Mouse (Mus musculus): ENCODE measurements around the gene Ormdl3.

The Ormdl3 gene

GRCm38 (mm10) chr11:98550975-98551828 is 36.0 kb downstream of the Ormdl3 start, which contains the start of gene Zpbp2:
Gene Zpbp2, plus strand, starts transcription at chr11:98551097.
- DNase-seq (ENCODE audit: low spot score), result peak; percentile 96

- peak; percentile 76 for DNase-seq (ENCODE audit: low spot score)
These were observed 36.7 kb downstream of the Ormdl3 start for GRCm38 (mm10) chr11:98550311-98550974.

GRCm38 (mm10) chr11:98549363-98549762 is 37.8 kb downstream of the Ormdl3 start:
- no peak for DNase-seq (ENCODE audit: low spot score)

- no peak for DNase-seq (ENCODE audit: low spot score)
These were observed 39.9 kb downstream of the Ormdl3 start for GRCm38 (mm10) chr11:98547308-98547693.

GRCm38 (mm10) chr11:98546529-98547307 is 40.5 kb downstream of the Ormdl3 start:
- peak; percentile 42 for DNase-seq (ENCODE audit: low spot score)

GRCm38 (mm10) chr11:98545711-98546231 is 41.4 kb downstream of the Ormdl3 start, which contains the start of gene Ikzf3:
Gene Ikzf3, minus strand, starts transcription at chr11:98546031.
- DNase-seq (ENCODE audit: low spot score), result peak; percentile 75

GRCm38 (mm10) chr11:98544890-98545677 is 42.1 kb downstream of the Ormdl3 start:
- DNase-seq (ENCODE audit: low spot score), result no peak

GRCm38 (mm10) chr11:98543414-98543813 is 43.8 kb downstream of the Ormdl3 start:
- no peak for DNase-seq (ENCODE audit: low spot score)

GRCm38 (mm10) chr11:98542553-98542952 is 44.6 kb downstream of the Ormdl3 start:
- no peak for DNase-seq (ENCODE audit: low spot score)

GRCm38 (mm10) chr11:98540319-98540718 is 46.8 kb downstream of the Ormdl3 start:
- peak; percentile 47 for DNase-seq (ENCODE audit: low spot score)

- DNase-seq (ENCODE audit: low spot score), result no peak
These were observed 49.6 kb downstream of the Ormdl3 start for GRCm38 (mm10) chr11:98537480-98538034.
